Mouse (Mus musculus): Measurements from ENCODE around the gene Bpifb3.
A peak's percentile ranks its signal among the peaks of the same experiment; 100 is the strongest.

Gene Bpifb3

GRCm38 (mm10) chr2:153917930-153918329 is at the start of gene Bpifb3:
TSS of gene Bpifb3 (plus strand) at chr2:153918230.
- DNase-seq: no peak

DNA sequence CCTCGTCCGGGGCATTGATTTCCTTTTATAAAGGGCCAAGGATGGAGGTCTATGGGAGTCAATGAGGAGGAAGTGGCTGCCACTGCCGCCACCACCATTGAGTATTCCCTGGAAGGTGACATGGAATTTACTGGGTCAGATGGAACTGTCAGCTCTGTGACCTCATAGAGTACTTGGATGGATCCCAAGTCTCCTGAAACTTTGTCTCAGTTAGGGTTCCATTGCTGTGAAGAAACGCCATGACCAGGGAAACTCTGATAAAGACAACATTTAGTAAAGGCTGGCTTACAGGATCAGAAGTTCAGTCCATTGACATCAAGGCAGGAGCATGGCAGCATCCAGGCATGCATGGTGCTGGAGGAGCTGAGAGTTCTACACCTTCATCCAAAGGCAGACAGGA is 47.0 kb upstream of the Bpifb3 start, which contains the start of gene Sun5:
Sun5 (minus strand) TSS at position 101 of the 400 bp plus-strand sequence.
- no peak for DNase-seq

GRCm38 (mm10) chr2:153874745-153875144 is 43.3 kb upstream of the Bpifb3 start, which contains the start of gene Bpifb2:
TSS of gene Bpifb2 (plus strand) at chr2:153875045.
- no peak for DNase-seq

GRCm38 (mm10) chr2:153899111-153899510 is 18.9 kb upstream of the Bpifb3 start:
- DNase-seq: no peak

GRCm38 (mm10) chr2:153900088-153900487 is 17.9 kb upstream of the Bpifb3 start, which contains the start of gene Bpifb6:
TSS of gene Bpifb6 (plus strand) at chr2:153900388.
- no peak for DNase-seq

GRCm38 (mm10) chr2:153902726-153903125 is 15.3 kb upstream of the Bpifb3 start:
- DNase-seq: no peak

DNA sequence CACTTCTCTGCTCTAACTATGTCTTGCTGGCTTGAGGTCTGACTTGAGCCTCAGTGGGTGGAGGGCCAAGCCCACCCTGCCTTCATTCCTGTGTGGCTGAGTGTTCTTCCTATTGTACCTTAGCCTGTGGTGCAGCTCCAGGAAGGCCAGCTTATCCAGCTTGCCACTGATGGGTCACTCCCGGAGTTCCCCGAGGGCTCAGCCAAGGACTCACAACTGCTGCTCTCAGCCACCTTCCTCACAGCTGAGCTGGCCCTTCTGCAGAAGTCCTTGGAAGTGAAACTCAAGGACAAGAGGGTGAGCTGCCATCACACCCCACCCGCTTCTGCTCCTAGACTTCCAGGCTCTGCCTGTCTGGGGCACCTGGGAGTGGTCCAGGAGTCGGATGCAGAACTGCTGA is 11.4 kb upstream of the Bpifb3 start:
- no peak for DNase-seq

GRCm38 (mm10) chr2:153914151-153914550 is 3.9 kb upstream of the Bpifb3 start:
- peak; percentile 14 for DNase-seq

DNA sequence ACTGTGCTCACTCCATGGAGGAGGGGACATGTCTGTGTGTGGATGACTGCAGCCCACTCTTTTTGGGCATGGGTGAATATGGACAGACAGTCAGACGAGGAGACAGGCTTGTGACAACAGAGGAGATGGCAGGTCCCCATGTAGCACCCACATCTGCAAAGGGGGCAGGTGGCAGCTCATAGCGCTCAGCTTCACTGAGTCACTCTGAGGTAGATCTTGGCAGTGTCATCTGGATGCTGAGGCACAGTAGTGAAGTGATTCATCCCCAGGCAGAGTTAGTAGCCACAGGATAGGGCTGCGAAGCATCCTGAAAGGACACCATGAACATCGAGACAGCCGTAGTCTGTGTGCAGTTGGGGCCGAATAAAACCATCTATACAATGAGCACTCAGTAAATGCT is 3.2 kb downstream of the Bpifb3 start:
- DNase-seq: no peak

GRCm38 (mm10) chr2:153929871-153930413 is 11.9 kb downstream of the Bpifb3 start:
- peak; percentile 40 for DNase-seq

DNA sequence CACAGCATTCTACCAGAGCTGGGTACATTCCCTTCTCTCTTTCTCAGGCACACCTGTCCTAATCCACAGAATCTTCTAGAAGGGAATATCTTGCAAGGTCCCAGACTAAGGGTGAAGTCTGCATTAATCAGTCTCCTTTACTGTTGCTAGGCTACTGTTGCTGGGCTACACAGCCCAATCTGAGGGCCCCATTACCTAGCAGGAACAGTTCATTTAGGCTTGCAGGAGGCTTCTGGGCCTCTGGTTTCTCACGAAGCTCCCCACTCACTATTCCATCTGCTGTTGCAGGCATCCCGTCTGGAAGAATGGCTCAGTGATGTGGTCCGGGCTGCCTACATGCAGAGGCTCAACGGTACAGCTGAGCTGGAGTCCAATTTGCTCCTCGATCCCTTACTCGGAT is 13.1 kb downstream of the Bpifb3 start:
- no peak for DNase-seq

DNA sequence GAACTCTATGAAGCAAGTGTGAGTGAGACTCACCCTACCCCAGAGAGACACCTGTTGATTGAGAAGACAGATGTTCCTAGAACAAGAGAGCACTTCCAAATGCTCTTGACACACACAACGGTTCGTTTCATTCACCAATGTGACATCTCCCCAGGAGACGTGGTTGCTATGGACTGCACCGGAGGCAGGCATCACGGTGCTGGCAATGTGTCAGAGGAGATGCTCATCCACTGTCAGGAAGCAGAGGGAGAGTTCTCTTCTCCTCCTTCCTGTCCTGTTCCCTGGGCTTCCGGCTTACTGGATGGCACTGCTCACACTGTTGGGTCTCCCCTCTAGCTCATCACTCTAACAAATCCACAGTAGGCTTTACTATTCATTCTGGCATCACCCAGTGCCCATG is 15.3 kb downstream of the Bpifb3 start:
- DNase-seq: no peak

DNA sequence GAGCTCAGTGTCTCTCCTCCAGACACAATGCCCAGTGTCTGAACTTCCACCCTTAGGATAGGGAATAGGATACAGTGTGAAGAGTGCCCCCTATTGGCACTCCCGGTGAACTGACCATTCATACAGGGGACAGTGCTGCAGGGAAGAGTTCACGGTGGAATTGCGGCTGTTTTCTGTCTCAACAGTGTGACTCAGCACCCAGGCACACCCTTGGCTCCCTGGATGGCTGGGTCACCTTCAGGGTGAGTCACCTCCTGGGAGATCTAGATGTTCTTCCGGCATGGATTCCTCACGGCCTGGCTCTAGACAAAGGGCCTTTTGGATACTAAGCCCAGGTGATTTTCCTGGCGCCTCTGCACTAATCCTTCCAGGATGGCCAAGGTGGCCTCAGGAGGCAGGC is 17.3 kb downstream of the Bpifb3 start:
- DNase-seq: no peak

- DNase-seq: no peak
These were observed 19.8 kb downstream of the Bpifb3 start, which contains the start of gene Bpifb4 for GRCm38 (mm10) chr2:153937843-153938242. TSS of gene Bpifb4 (plus strand) at chr2:153938212.

- DNase-seq: peak; percentile 59
These were observed 25.5 kb downstream of the Bpifb3 start for GRCm38 (mm10) chr2:153943537-153943936.

DNA sequence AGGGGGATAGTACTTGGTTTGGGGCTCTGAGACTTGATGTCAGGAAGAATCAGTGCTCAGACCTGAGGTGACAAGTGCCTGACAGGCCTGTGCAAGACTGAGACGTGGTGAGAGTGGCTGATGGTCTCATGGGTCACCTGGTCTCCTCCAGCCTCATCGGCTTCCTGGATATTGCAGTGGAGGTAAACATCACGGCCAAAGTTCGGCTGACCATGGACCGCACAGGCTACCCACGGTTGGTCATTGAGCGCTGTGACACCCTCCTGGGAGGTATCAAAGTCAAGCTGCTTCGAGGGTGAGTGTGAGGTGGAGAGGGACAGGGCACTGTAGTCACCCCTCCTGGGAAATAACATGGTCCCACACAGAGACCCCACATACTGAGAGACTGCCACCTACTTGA is 26.5 kb downstream of the Bpifb3 start:
- no peak for DNase-seq

GRCm38 (mm10) chr2:153952897-153953296 is 34.9 kb downstream of the Bpifb3 start:
- peak; percentile 67 for DNase-seq

GRCm38 (mm10) chr2:153953836-153954235 is 35.8 kb downstream of the Bpifb3 start:
- DNase-seq: peak; percentile 13

DNA sequence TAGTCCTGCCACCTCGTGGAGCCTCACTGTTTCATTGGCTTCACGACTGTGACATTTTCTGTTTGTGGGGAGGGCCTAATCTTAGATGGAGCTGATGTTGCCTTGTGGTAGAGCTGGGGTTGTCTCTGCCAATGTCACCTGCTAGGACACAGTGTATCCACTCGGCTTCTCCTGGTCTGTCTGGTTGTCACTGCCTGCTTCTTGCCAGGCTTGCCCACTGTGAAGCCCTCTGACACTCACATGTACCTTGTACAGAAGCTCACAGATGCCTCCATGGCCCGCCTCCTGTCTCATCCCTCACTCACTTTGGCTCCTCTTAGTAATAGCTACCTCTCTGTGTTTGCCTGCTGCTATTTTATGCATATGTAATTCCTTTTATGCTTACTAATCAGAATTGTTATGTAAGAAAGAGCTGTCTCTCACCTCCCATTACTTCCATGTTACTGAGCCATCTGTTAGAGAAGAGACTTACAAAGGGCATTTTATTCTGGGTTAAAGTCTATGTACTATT is 44.8 kb downstream of the Bpifb3 start:
- DNase-seq: no peak

DNA sequence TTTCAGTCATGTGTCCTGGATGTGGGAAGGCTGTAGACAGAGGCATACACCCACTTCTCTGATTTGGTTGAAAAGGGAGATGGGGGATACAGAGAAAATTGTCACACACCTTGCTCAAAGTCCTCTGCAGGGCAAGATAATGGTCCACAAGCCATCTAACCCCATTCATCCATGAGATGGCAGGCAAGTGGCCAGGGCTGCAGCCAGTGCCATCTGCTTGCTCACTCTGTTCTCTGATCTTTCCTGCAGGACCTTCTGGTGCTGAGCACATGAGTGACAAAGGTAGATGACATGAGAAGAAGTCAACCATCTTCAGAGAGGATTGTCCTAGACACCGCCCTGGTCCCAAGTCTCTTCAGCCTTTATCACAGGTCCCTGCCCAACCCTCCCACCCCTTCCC is 45.3 kb downstream of the Bpifb3 start:
- DNase-seq: no peak

- no peak for DNase-seq
These were observed 52.2 kb downstream of the Bpifb3 start for GRCm38 (mm10) chr2:153970221-153970620.

DNA sequence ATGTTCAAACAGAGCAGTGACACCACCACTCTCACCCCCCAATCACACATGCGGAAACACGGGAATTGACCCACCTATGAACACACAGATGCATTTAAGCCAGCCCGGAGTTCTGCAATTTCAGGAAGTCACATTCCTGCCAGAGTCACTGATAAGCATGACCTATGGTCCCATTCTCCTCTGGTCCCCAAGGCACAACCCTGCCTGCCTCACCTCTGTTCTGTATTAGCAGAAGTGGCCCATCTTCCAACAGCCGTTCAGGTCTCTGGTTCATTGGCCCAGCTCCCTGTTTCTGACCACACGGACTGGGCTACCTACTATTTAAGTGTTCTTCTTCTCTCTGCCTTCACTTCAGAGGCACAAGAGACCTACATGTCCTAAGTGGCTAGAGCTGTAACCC is 56.6 kb downstream of the Bpifb3 start, which contains the start of gene Bpifa6:
Bpifa6 (plus strand) TSS at position 364 of the 400 bp plus-strand sequence.
- no peak for DNase-seq

Measured in kidney, adult 18-20 months (tissue).